Mouse (Mus musculus) v-Abl transformed pro-B cells (cell line): Measurements from ENCODE around the gene Adgrg7.

Experiments used
- in situ Hi-C, 2 experiments: fragments of 400-800 bp; cut with MboI; formaldehyde crosslinking; loops; one replicate each; pipeline ENCODE4 v1.15.1; 2025; ENCODE audit not compliant: unreplicated experiment in 2 of 2

Gene Adgrg7

GRCm38 (mm10) chr16:56716557-56717179, 79.0 kb downstream of the Adgrg7 start:
- in situ Hi-C loops: loop anchor here (25.0 kb wide), 6 partner anchors 671 to 1504 kb away; partner anchors contain the start of genes Cmss1 (in 2 of the 2), Cep97 (in 1 of the 2) and Nxpe3 (in 1 of the 2)

GRCm38 (mm10) chr16:56715608-56716007, 80.0 kb downstream of the Adgrg7 start:
- in situ Hi-C loops: loop anchor here (25.0 kb wide), 6 partner anchors 672 to 1503 kb away; partner anchors contain the start of genes Cmss1 (in 2 of the 2), Cep97 (in 1 of the 2) and Nxpe3 (in 1 of the 2)

- in situ Hi-C loops: loop anchor here (25.0 kb wide), 6 partner anchors 677 to 1498 kb away; partner anchors contain the start of genes Cmss1 (in 2 of the 2), Cep97 (in 1 of the 2) and Nxpe3 (in 1 of the 2)
Observed at GRCm38 (mm10) chr16:56710071-56710470, 85.6 kb downstream of the Adgrg7 start.

GRCm38 (mm10) chr16:56705731-56706130, 89.9 kb downstream of the Adgrg7 start:
- in situ Hi-C loops: loop anchor here (10.0 to 25.0 kb wide), 7 partner anchors 541 to 1493 kb away; partner anchors contain the start of genes Cmss1 (in 2 of the 2), Cep97 (in 1 of the 2) and Nxpe3 (in 1 of the 2)

GRCm38 (mm10) chr16:56700898-56701297, 94.8 kb downstream of the Adgrg7 start:
- in situ Hi-C loops: loop anchor here (10.0 to 25.0 kb wide), 7 partner anchors 536 to 1489 kb away; partner anchors contain the start of genes Cmss1 (in 2 of the 2), Cep97 (in 1 of the 2) and Nxpe3 (in 1 of the 2)

- in situ Hi-C loops: loop anchor here in 1 of 2 experiments (25.0 kb wide), 1 partner anchor 534 kb away; no protein-coding TSS in a partner anchor
Observed at GRCm38 (mm10) chr16:56696448-56696847, 99.2 kb downstream of the Adgrg7 start.

GRCm38 (mm10) chr16:56690715-56691114, 104.9 kb downstream of the Adgrg7 start:
- in situ Hi-C loops: loop anchor here in 1 of 2 experiments (25.0 kb wide), 1 partner anchor 528 kb away; no protein-coding TSS in a partner anchor

GRCm38 (mm10) chr16:56686747-56687146, 108.9 kb downstream of the Adgrg7 start:
- in situ Hi-C loops: loop anchor here in 1 of 2 experiments (25.0 kb wide), 1 partner anchor 524 kb away; no protein-coding TSS in a partner anchor

- in situ Hi-C loops: loop anchor here in 1 of 2 experiments (25.0 kb wide), 1 partner anchor 519 kb away; no protein-coding TSS in a partner anchor
Observed at GRCm38 (mm10) chr16:56681010-56681645, 114.5 kb downstream of the Adgrg7 start.

GRCm38 (mm10) chr16:56677146-56677545, 118.5 kb downstream of the Adgrg7 start:
- in situ Hi-C loops: loop anchor here in 1 of 2 experiments (25.0 kb wide), 1 partner anchor 515 kb away; no protein-coding TSS in a partner anchor
